Mouse (Mus musculus) embryonic fibroblast, embryonic 13.5 days (primary cell): ENCODE data around the gene Pde12.

Source experiments
- CTCF ChIP-seq: IDR thresholded peaks from 2 replicates; pipeline ENCODE4 v1.5.1; 2011; ENCODE audit warnings: mild to moderate bottlenecking, control low read depth, low read length, moderate library complexity, borderline replicate concordance; ENCODE audit not compliant: insufficient read depth
- POLR2A ChIP-seq: IDR thresholded peaks from 2 replicates; pipeline ENCODE4 v1.6.1; 2011; ENCODE audit warnings: low read depth, mild to moderate bottlenecking, control low read depth, low read length, moderate library complexity

- TF ChIP-seq CTCF = no peak
- no peak for TF ChIP-seq POLR2A
These were observed 21.9 kb downstream of the Pde12 start for GRCm38 (mm10) chr14:26647811-26648210.
